Mouse (Mus musculus) kidney, adult 18-20 months (tissue): ENCODE results near the gene Adamts15.
A peak's percentile ranks its signal among the peaks of the same experiment; 100 is the strongest.

Experiments
- DNase-seq: peaks from one replicate; pipeline ENCODE4 v3.0.0; 2021

Adamts15 gene

DNA sequence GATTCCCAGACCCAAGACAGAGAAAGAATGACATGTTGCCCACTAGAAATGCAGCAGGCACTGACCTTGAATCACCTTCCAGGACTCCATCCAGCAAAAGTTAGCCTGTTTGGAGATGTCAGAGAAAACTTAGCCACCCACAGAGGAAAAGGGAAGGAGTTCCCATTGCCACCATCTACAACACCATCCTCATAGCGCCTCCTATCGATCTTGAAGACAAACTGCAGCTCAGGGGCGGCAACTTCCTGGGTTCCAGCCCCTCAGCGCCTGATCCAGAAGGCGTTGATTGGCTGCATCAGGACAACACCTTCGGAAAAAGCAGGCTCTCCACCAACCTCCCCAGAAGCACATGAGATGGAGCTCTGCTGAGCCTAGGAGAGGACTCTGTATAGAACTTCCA lies 1.5 kb downstream of the Adamts15 start:
- DNase-seq: no peak

- peak; percentile 35 for DNase-seq
These were observed 2.6 kb downstream of the Adamts15 start for GRCm38 (mm10) chr9:30919686-30920085.

- no peak for DNase-seq
These were observed 3.5 kb downstream of the Adamts15 start for GRCm38 (mm10) chr9:30918466-30919356.

- DNase-seq: no peak
These were observed 5.8 kb downstream of the Adamts15 start for GRCm38 (mm10) chr9:30916266-30916968.

DNA sequence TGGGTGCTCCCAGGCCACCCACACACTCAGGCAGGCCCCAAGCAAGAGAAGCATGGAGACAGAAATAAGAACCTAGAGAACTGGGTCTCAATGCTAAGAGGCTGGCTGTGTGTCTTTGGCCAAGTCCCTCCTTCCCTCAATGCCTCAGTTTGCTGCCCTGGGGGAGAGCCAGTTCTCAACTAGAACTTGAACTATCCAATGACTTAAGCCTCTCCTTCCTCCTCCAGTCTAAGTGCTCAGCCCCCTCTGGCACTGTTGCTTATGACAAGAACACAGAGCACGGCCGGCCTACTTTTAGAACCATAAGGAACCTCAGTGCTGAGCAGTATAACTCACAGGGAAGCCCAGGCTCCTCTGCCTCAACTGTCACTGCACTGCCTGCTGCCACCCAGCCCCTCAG lies 8.0 kb downstream of the Adamts15 start:
- no peak for DNase-seq

DNA sequence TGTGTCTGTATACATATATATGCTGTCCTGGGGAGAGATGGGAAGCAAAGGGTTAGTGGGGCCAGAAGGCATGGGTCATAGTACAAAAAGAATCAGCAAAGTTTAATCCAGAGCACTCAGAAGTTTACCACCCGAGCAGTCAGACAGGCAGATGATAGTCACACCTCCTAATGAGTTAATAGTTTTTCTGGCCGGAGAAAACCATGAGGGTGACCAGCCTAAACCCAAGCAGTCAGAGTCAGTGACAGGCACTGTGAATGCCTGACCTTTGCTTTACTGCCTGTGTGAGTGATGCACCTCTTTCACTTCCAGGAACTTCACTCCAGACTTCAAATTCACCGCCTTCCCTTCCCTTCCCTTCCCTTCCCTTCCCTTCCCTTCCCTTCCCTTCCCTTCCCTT lies 8.8 kb downstream of the Adamts15 start:
- no peak for DNase-seq

DNA sequence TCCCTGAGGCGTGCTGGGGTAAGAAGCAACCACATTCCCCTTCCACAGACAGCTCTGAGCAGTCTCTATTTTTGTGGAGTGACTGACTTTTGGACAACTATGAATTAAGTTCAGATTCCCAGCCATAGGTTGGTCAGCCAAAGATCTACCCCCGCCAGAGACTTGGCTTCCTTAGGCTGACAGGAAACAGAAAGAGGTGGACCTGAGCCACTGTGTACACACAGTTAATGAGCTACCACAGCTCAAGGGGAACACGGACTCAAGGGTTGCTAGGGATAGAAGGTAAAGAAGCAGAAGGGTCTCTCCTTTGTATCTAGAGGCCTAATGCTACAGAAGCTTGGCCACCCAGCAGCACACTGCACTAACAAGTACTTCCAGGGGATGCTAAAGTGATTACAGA lies 10.1 kb downstream of the Adamts15 start:
- no peak for DNase-seq

GRCm38 (mm10) chr9:30910491-30910890 lies 11.8 kb downstream of the Adamts15 start:
- DNase-seq: no peak

DNA sequence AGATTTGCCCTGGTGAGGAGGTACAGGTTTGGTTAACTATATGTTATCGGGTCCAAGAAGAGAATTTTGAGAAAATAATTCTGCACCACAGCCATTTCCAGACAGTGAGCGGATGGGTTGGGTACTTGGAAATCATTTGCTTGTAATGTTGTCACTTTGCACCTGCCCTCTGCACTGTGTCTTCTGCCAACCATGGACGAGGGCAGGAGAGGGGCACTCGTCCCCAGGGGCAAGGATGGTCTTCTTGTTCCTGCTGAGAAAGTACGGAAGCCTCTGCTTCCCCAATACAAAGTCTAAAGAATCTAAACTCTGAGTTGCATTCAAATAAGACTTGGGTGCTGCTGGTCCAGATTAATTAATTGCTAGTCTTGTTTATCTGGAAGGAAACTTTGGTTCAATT lies 13.3 kb downstream of the Adamts15 start:
- DNase-seq: no peak

DNA sequence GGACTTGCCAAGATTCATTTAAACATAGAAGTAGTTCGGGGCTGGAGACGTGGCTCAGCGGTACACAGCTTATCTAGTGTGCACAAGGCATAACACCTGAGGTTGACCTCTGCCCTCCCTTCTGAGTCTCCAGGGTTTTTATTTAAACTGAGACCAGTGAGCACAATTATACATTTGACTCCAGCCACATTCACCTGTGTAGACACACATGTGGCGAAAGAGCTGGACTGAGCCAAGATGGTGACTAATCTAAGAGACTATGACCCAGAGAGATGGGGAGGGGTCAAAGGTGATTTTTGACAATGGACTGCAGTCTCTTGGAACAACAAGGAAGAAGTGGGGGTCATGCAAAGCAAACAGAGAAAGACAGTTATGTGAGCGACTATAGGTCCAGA lies 14.0 kb downstream of the Adamts15 start:
- DNase-seq: no peak

DNA sequence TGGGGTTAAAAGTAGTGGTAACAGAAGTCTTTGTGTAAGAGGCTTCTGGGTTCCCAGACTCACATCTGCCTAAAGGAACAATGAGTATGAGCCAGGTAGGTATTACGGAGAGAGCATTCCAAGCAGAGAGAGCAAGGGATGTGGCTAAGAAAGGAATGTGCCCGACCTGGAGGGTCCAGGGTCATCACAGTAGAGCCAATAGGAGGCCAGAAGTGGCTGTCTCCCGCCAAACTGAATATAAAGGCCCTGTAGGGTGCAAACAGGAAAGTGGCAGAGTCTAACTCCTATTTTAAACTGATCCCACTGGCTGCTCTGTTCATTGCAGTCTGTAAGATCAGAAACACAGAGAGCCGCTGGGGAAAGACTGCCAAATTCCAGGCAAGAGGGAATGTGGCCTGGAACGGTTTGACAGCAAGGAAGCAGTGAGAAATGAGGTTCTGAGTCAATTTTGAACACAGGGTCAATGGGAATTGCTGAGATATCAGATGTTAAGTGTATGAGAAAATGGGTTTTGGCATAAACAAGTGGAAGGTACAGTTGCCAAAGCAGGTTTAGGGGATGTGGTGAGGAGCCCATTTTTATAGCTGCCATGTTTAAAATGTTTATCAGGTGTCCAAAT lies 14.5 kb downstream of the Adamts15 start:
- DNase-seq: no peak

DNA sequence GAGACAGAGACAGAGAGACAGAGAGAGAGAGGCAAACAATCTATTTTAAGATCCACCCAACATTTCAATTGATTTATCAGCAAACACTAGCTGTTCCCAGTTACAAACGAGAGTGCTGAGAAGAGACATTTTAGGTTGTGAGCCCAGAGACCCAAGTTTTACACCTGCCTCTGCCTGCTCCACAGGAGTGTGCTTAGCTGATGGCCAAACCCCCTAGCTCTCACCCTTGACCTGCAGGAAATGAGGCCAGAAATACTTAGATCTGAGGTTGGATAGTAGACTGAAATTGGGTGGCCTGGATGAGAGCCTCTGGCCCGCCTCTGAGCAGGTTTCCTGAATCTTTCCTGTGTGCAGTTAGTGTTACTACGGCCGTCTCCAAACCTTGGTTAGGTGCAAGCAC lies 15.8 kb downstream of the Adamts15 start:
- DNase-seq: no peak

GRCm38 (mm10) chr9:30905861-30906260 lies 16.4 kb downstream of the Adamts15 start:
- no peak for DNase-seq

DNA sequence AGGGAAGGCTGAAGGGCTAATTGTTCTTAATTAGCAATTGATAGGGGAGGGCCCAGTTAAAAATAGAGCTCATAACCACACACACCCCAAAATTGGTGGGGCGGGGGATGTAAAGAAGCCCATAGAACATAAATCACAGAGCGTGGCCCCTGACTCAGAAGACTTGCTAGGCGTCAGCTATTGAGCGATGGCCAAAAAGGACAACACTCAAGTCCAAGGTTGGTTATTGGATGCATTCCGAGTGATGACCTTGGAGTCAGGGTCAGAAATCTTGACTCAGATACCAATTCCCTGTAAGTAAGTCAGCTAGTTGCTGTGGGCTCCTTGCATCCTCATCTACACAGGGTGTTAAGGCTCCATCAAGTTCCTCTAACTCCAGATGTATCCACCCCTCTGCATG lies 19.0 kb downstream of the Adamts15 start:
- no peak for DNase-seq

- DNase-seq: no peak
These were observed 19.6 kb downstream of the Adamts15 start for GRCm38 (mm10) chr9:30902641-30903040.

GRCm38 (mm10) chr9:30902152-30902551 lies 20.1 kb downstream of the Adamts15 start:
- DNase-seq: no peak

GRCm38 (mm10) chr9:30897169-30897568 lies 25.1 kb downstream of the Adamts15 start:
- DNase-seq: no peak

DNA sequence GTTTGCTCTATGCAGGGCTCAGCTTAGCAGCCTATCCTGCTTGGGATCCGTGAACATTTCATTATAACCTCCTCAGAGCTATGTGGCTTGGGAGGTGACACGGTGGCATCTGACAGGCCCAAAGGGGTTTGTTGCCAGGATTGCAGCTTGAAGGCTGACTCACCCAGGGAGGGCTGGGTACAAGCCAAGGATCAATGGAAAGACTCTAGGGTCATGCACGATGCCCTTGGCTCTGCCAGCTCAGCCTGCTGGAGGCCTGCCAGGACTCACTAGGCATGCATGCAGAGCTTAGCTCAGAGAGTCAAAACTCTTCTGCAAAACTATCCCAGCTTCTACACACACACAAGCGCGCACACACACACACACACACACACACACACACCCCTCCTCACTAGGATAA lies 25.5 kb downstream of the Adamts15 start:
- peak; percentile 89 for DNase-seq

DNA sequence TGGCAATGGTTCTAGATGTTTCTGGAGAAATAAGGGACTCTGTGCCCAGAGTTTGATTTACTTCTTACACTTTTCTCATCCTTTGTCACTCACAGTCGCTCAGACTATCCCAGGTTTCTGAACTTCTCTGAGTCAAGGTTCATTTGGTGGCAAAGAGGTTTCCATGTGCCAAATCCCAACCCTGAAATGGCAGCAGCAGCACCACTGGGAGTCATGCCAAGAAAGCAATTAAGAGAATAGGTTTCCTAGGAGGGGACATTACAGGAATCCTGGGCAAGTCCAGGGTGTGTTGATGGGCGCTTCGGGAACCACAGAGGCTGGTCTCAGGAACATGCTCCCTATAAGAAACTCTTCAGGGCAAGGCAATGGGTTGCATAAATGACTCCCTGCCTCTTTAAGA lies 26.6 kb downstream of the Adamts15 start:
- no peak for DNase-seq

GRCm38 (mm10) chr9:30886276-30886675 lies 36.0 kb downstream of the Adamts15 start:
- no peak for DNase-seq

DNA sequence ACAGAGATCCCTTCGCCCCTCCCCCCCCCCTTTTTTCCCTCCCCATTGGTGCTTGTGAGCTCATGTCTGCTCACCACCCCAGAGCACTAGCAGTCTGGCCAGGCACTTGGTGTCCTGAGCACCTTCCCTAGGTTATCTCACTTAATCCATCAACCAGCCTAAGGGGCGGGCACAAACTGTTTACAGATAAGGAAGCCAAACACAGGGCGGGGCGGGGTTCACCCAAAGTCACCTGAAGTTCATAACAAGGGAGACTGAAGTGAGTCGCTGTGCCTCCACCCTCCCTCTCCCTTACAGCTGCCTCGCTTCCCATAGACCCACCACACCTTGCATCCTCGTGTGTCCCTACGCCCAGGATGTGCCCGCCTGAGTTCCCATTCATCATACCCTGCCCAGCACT lies 41.7 kb downstream of the Adamts15 start:
- no peak for DNase-seq

- no peak for DNase-seq
These were observed 42.3 kb downstream of the Adamts15 start for GRCm38 (mm10) chr9:30879947-30880273.

- no peak for DNase-seq
These were observed 42.9 kb downstream of the Adamts15 start for GRCm38 (mm10) chr9:30879248-30879946.
